Mouse (Mus musculus): ENCODE data around the gene Serhl.

GRCm38 (mm10) chr15:83161062-83161748 is 71.9 kb downstream of the Serhl start:
- TF ChIP-seq CTCF (IDR thresholded peaks at IDR 0.05; ENCODE audit: low read depth, low read length) (no peak), POLR2A (IDR thresholded peaks at IDR 0.05; ENCODE audit: borderline replicate concordance, low read depth, low read length) (no peak)

Measured in bone marrow macrophage, adult 2 months (primary cell).